Mouse (Mus musculus) MEL (cell line): ENCODE data around the gene Gm10521.

Experiments
- MXI1 ChIP-seq: IDR thresholded peaks from 2 replicates; pipeline ENCODE4 v1.6.1; 2011; ENCODE audit warnings: mild to moderate bottlenecking, low read depth, low read length, improper control_type of control experiment
- POLR2A ChIP-seq, 2 experiments: IDR thresholded peaks; 2 replicates each; pipeline ENCODE4 v1.6.1; 2011 to 2012; ENCODE audit warnings: low read length in 2 of 2, mild to moderate bottlenecking in 2 of 2, control low read depth in 1 of 2, improper control_type of control experiment in 1 of 2, low read depth in 1 of 2, moderate library complexity in 1 of 2; ENCODE audit not compliant: control insufficient read depth in 1 of 2, insufficient read depth in 1 of 2, poor library complexity in 1 of 2

- no peak for TF ChIP-seq POLR2A (IDR thresholded peaks at IDR 0.05; ENCODE audit: control insufficient read depth in 1 of 2, insufficient read depth in 1 of 2, low read depth in 1 of 2, low read length in 2 of 2, poor library complexity in 1 of 2)
- TF ChIP-seq MXI1: no peak
Observed at GRCm38 (mm10) chr1:171849454-171849853, 46.0 kb upstream of the Gm10521 start.
